Mouse (Mus musculus): ENCODE results near the gene Shd. TPM values are rescaled to one million over a fixed set of nuclear protein-coding genes. Genes with fewer than 3 reads are reported as not detected.
A peak's percentile ranks its signal among the peaks of the same experiment; 100 is the strongest.

Shd gene
- polyA plus RNA-seq, 1 experiment from 2014 or later, result 187 TPM

DNA sequence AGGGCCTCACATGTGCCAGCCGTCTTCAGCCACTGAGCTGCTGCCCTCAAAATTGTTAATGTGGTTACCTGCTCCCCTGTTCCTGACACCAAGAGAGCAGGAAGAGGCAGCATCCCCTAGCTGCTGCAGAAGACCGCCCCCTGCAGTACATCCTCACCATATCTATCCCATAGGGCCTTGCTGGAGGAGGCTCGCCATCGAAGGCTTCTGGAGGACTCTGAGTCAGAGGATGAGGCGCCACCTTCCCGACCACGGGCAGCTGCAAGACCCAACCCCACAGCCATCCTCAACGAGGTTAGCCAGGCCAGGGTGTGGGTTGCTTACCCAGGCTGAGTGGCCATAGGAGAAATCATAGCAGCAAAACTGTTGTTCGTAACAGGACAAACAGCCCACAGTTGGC lies 5.3 kb upstream of the Shd start:
- no peak overlapping the region for H3K9ac ChIP-seq (ENCODE audit: low read depth, low read length)
- H3K9me3 ChIP-seq (replicated peaks; ENCODE audit: control insufficient read depth, low read length, poor library complexity, severe bottlenecking), result no peaks in the 10 kb centered on the region
- no peak overlapping the region for H3K4me2 ChIP-seq (ENCODE audit: low read length)
- WGBS, result 83% methylated on average over 9 of the region's 9 CpGs
- no peak overlapping the region for H3K4me3 ChIP-seq (ENCODE audit: low read depth, low read length)
- H3K4me1 ChIP-seq (ENCODE audit: control insufficient read depth, insufficient read depth, low read length), result peaks cover 16% of the 10 kb centered on the region
- no peak overlapping the region for H3K27ac ChIP-seq (ENCODE audit: low read length)
- no peaks in the 10 kb centered on the region for H3K27me3 ChIP-seq (ENCODE audit: control insufficient read depth, insufficient read depth, low read depth, low read length)
- no peak for ATAC-seq
- H3K36me3 ChIP-seq (ENCODE audit: control insufficient read depth, insufficient read depth, low read length), result peaks cover 10% of the 10 kb centered on the region; the same call in 1 of the 2 replicates

DNA sequence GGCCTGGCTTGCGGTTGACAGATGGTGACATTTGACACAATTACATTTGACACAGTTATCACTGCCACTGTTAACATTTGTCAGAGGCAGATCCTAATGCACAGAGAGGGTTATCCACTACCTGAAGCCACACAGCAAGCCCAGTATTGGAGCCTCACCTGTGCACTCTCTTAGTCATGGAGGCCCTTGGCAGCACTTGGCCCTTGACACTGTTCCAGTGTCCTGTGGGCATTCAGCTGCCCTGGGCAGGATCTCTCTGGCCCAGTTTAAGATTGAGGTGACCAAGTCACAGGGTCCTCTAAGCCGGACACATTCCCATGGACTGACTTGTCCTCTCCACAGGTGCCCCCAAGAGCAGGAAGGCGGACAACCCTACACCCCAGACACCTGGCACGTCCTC lies 3.1 kb upstream of the Shd start:
- peaks cover 7% of the 10 kb centered on the region; the same call in 1 of the 2 replicates for H3K36me3 ChIP-seq (ENCODE audit: control insufficient read depth, insufficient read depth, low read length)
- no peak overlapping the region for H3K9ac ChIP-seq (ENCODE audit: low read depth, low read length)
- ATAC-seq, result no peak
- no peaks in the 10 kb centered on the region for H3K27me3 ChIP-seq (ENCODE audit: control insufficient read depth, insufficient read depth, low read depth, low read length)
- H3K4me1 ChIP-seq (ENCODE audit: control insufficient read depth, insufficient read depth, low read length), result peaks cover 31% of the 10 kb centered on the region
- H3K9me3 ChIP-seq (replicated peaks; ENCODE audit: control insufficient read depth, low read length, poor library complexity, severe bottlenecking), result no peaks in the 10 kb centered on the region
- no peak overlapping the region for H3K27ac ChIP-seq (ENCODE audit: low read length)
- WGBS, result 97% methylated on average over 4 of the region's 4 CpGs
- no peak overlapping the region for H3K4me3 ChIP-seq (ENCODE audit: low read depth, low read length)
- no peak overlapping the region for H3K4me2 ChIP-seq (ENCODE audit: low read length)

- no peaks in the 10 kb centered on the region for H3K27me3 ChIP-seq (ENCODE audit: control insufficient read depth, insufficient read depth, low read depth, low read length)
- ATAC-seq, result no peak
- H3K4me2 ChIP-seq (ENCODE audit: low read length), result no peak overlapping the region
- no peak overlapping the region for H3K9ac ChIP-seq (ENCODE audit: low read depth, low read length)
- H3K27ac ChIP-seq (ENCODE audit: low read length), result peak overlapping the region; percentile 87; the same call in 1 of the 2 replicates
- no peaks in the 10 kb centered on the region for H3K9me3 ChIP-seq (replicated peaks; ENCODE audit: control insufficient read depth, low read length, poor library complexity, severe bottlenecking)
- H3K4me1 ChIP-seq (ENCODE audit: control insufficient read depth, insufficient read depth, low read length), result peaks cover 36% of the 10 kb centered on the region
- no peak overlapping the region for H3K4me3 ChIP-seq (ENCODE audit: low read depth, low read length)
- H3K36me3 ChIP-seq (ENCODE audit: control insufficient read depth, insufficient read depth, low read length), result peaks cover 9% of the 10 kb centered on the region; the same call in 1 of the 2 replicates
- 58% methylated on average over 7 of the region's 7 CpGs for whole genome bisulfite sequencing
These were observed 2.1 kb upstream of the Shd start for GRCm38 (mm10) chr17:55968210-55968609.

GRCm38 (mm10) chr17:55969560-55969959 lies 707 bp upstream of the Shd start:
- ATAC-seq, result peak; percentile 75
- H3K9me3 ChIP-seq (replicated peaks; ENCODE audit: control insufficient read depth, low read length, poor library complexity, severe bottlenecking), result no peaks in the 10 kb centered on the region
- H3K4me1 ChIP-seq (ENCODE audit: control insufficient read depth, insufficient read depth, low read length), result peaks cover 36% of the 10 kb centered on the region
- peak overlapping the region; percentile 87 for H3K27ac ChIP-seq (ENCODE audit: low read length)
- peak overlapping the region; percentile 77 for H3K4me3 ChIP-seq (ENCODE audit: low read depth, low read length)
- no peaks in the 10 kb centered on the region for H3K27me3 ChIP-seq (ENCODE audit: control insufficient read depth, insufficient read depth, low read depth, low read length)
- 8% methylated on average over 14 of the region's 14 CpGs for WGBS
- H3K36me3 ChIP-seq (ENCODE audit: control insufficient read depth, insufficient read depth, low read length), result peaks cover 17% of the 10 kb centered on the region
- H3K9ac ChIP-seq (ENCODE audit: low read depth, low read length), result peak overlapping the region; percentile 94
- H3K4me2 ChIP-seq (ENCODE audit: low read length), result peak overlapping the region; percentile 97

DNA sequence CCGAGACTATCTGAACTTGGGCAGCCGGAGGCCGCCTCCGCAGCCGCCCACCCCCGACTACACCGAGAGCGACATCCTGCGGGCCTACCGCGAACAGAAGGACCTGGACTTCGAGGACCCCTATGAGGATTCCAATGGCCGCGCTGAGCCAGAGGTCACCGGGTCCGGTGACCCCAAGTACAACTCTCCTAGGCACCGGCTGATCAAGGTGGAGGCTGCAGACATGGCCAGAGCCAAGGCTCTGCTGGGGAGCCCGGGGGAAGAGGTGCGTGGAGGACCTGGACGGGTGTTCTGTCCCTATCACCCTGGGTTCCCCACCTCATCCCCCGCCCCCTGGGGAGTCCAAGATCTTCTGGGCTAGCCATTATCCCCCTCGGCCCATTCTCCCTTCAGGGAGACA lies 1.2 kb downstream of the Shd start:
- Histone ChIP-seq H3K27ac (ENCODE audit: low read length) (peak overlapping the region; percentile 33; the same call in 1 of the 2 replicates), H3K4me1 (ENCODE audit: control insufficient read depth, insufficient read depth, low read length) (peaks cover 40% of the 10 kb centered on the region)

GRCm38 (mm10) chr17:55976255-55976862 lies 6.1 kb downstream of the Shd start:
- Histone ChIP-seq H3K4me1 (ENCODE audit: control insufficient read depth, insufficient read depth, low read length) (peaks cover 24% of the 10 kb centered on the region), H3K4me3 (ENCODE audit: low read depth, low read length) (no peak overlapping the region), H3K9me3 (replicated peaks; ENCODE audit: control insufficient read depth, low read length, poor library complexity, severe bottlenecking) (no peaks in the 10 kb centered on the region), H3K4me2 (ENCODE audit: low read length) (0 out of 2 replicates have a peak overlapping the region, but pooled peaks have one; percentile 17), H3K27ac (ENCODE audit: low read length) (peak overlapping the region; percentile 69), H3K36me3 (ENCODE audit: control insufficient read depth, insufficient read depth, low read length) (peaks cover 11% of the 10 kb centered on the region; the same call in 1 of the 2 replicates), H3K27me3 (ENCODE audit: control insufficient read depth, insufficient read depth, low read depth, low read length) (no peaks in the 10 kb centered on the region), H3K9ac (ENCODE audit: low read depth, low read length) (peak overlapping the region; percentile 43)
- WGBS, result 17% methylated on average over 13 of the region's 13 CpGs
- peak; percentile 65 for ATAC-seq

More for the DNA sequence above, 1.2 kb downstream of the Shd start:
- Histone ChIP-seq H3K27me3 (ENCODE audit: control insufficient read depth, insufficient read depth, low read depth, low read length) (no peaks in the 10 kb centered on the region), H3K9me3 (replicated peaks; ENCODE audit: control insufficient read depth, low read length, poor library complexity, severe bottlenecking) (no peaks in the 10 kb centered on the region), H3K9ac (ENCODE audit: low read depth, low read length) (peak overlapping the region; percentile 94), H3K36me3 (ENCODE audit: control insufficient read depth, insufficient read depth, low read length) (peaks cover 15% of the 10 kb centered on the region; the same call in 1 of the 2 replicates), H3K4me3 (ENCODE audit: low read depth, low read length) (peak overlapping the region; percentile 77), H3K4me2 (ENCODE audit: low read length) (peak overlapping the region; percentile 97)
- WGBS, result 19% methylated on average over 22 of the region's 22 CpGs
- no peak for ATAC-seq

- H3K4me3 ChIP-seq (ENCODE audit: low read depth, low read length), result no peak overlapping the region
- WGBS, result 71% methylated on average over 3 of the region's 3 CpGs
- H3K9ac ChIP-seq (ENCODE audit: low read depth, low read length), result no peak overlapping the region
- ATAC-seq, result no peak
- H3K27ac ChIP-seq (ENCODE audit: low read length), result no peak overlapping the region
- no peak overlapping the region for H3K4me2 ChIP-seq (ENCODE audit: low read length)
- no peaks in the 10 kb centered on the region for H3K9me3 ChIP-seq (replicated peaks; ENCODE audit: control insufficient read depth, low read length, poor library complexity, severe bottlenecking)
- H3K27me3 ChIP-seq (ENCODE audit: control insufficient read depth, insufficient read depth, low read depth, low read length), result no peaks in the 10 kb centered on the region
- H3K36me3 ChIP-seq (ENCODE audit: control insufficient read depth, insufficient read depth, low read length), result peaks cover 11% of the 10 kb centered on the region; the same call in 1 of the 2 replicates
- H3K4me1 ChIP-seq (ENCODE audit: control insufficient read depth, insufficient read depth, low read length), result peaks cover 15% of the 10 kb centered on the region
These were observed 7.0 kb downstream of the Shd start for GRCm38 (mm10) chr17:55977301-55977700.

- WGBS, result 8% methylated on average over 33 of the region's 35 CpGs
- Histone ChIP-seq H3K4me1 (ENCODE audit: control insufficient read depth, insufficient read depth, low read length) (peaks cover 7% of the 10 kb centered on the region), H3K4me2 (ENCODE audit: low read length) (peak within 1 kb of the TSS; percentile 90), H3K9me3 (replicated peaks; ENCODE audit: control insufficient read depth, low read length, poor library complexity, severe bottlenecking) (no peaks in the 10 kb centered on the region), H3K27me3 (ENCODE audit: control insufficient read depth, insufficient read depth, low read depth, low read length) (no peaks in the 10 kb centered on the region), H3K9ac (ENCODE audit: low read depth, low read length) (peak within 1 kb of the TSS; percentile 93), H3K27ac (ENCODE audit: low read length) (peak within 1 kb of the TSS; percentile 75), H3K36me3 (ENCODE audit: control insufficient read depth, insufficient read depth, low read length) (peaks cover 3% of the 10 kb centered on the region), H3K4me3 (ENCODE audit: low read depth, low read length) (peak within 1 kb of the TSS; percentile 73)
- peak; percentile 86 for ATAC-seq
These were observed 16.0 kb downstream of the Shd start, which contains the start of gene Fsd1 for GRCm38 (mm10) chr17:55986030-55986961. Gene Fsd1 (plus strand): TSS chr17:55986509.
